Mouse (Mus musculus) lung, postnatal 0 days (tissue): ENCODE data around the gene Slc18b1. TPM values are rescaled to one million over a fixed set of nuclear protein-coding genes. Genes with fewer than 3 reads are reported as not detected.

ENCODE experiments used
- ATAC-seq: fragments of 200-750 bp; cut with Nextera tagmentation; 2 replicates; pipeline ENCODE4 v1.8.0; 2017; ENCODE audit warnings: moderate library complexity
- DNase-seq: peaks from one replicate; pipeline ENCODE4 v3.0.0-alpha.2; 2016; ENCODE audit warnings: low spot score
- H3K27ac ChIP-seq: fragments of 300-500 bp; sonication (generic); 2 replicates; pipeline ENCODE4 v1.5.1; 2014; ENCODE audit warnings: antibody characterized with exemption, mild to moderate bottlenecking, low read length, mixed read lengths
- H3K27me3 ChIP-seq: fragments of 300-500 bp; sonication (generic); replicated peaks from 2 replicates; pipeline ENCODE4 v1.6.1; 2014; ENCODE audit warnings: low read length, mixed read lengths; ENCODE audit not compliant: insufficient read depth
- H3K36me3 ChIP-seq: fragments of 300-500 bp; sonication (generic); 2 replicates; pipeline ENCODE4 v1.6.1; 2014; ENCODE audit warnings: low read length, mixed read lengths; ENCODE audit not compliant: insufficient read depth
- H3K4me1 ChIP-seq: fragments of 300-500 bp; sonication (generic); 2 replicates; pipeline ENCODE4 v1.6.1; 2014; ENCODE audit warnings: antibody characterized with exemption, low read depth, low read length, mixed read lengths; ENCODE audit not compliant: insufficient read depth
- H3K4me2 ChIP-seq: fragments of 300-500 bp; sonication (generic); replicated peaks from 2 replicates; pipeline ENCODE4 v1.6.1; 2014; ENCODE audit warnings: low read depth, mild to moderate bottlenecking, low read length, moderate library complexity, mixed read lengths
- H3K4me3 ChIP-seq: fragments of 300-500 bp; sonication (generic); 2 replicates; pipeline ENCODE4 v1.5.1; 2014; ENCODE audit warnings: low read depth, low read length
- H3K9ac ChIP-seq: fragments of 300-500 bp; sonication (generic); replicated peaks from 2 replicates; pipeline ENCODE4 v1.6.1; 2014; ENCODE audit warnings: low read depth, mild to moderate bottlenecking
- H3K9me3 ChIP-seq: fragments of 300-500 bp; sonication (generic); 2 replicates; pipeline ENCODE4 v1.6.1; 2016; ENCODE audit warnings: low read length, mixed read lengths
- CTCF ChIP-seq: IDR thresholded peaks from 2 replicates; pipeline ENCODE4 v1.5.1; 2016; ENCODE audit warnings: antibody characterized with exemption, mild to moderate bottlenecking
- EP300 ChIP-seq: IDR thresholded peaks from 2 replicates; pipeline ENCODE4 v1.6.1; 2016; ENCODE audit warnings: antibody characterized with exemption, mild to moderate bottlenecking, control low read depth
- WGBS: fragments of 180-500 bp; shearing (Covaris S2); extraction: QIAGEN DNeasy Blood & Tissue Kit; methylation state at CpG from one replicate; pipeline ENCODE4 v1.1.7; 2014; 5-methylcytosine and 5-hydroxymethylcytosine counted together
- polyA plus RNA-seq: library from polyadenylated mRNA; unstranded; fragments of >200 nt; fragmentation: Nextera tagmentation; extraction: Ambion mirVana; gene quantifications from 2 replicates; pipeline ENCODE4 v1.2.1, GENCODE M21; 2015

Gene Slc18b1
- polyA plus RNA-seq, 1 experiment from 2014 or later, result 8.3 TPM

DNA sequence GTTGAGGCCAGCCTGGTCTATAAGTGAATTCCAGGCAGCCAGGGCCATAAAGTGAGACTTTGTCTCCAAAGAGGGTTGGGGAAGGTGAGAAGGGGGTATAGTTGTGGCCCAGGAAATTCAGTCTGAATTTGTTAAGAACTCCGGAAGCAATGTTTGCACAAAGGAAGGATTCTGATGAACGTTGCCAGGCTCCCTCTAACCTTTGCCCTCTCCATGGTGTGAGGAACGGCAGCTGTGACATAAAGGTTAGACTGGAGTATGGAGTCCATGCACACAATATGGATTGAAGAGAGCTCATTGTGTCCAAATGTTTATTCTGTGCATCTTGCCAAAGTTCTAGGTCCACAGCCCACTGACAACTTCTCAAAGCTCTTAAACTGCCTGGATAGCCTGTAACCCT is 3.1 kb downstream of the Slc18b1 start:
- DNase-seq (no peak), ATAC-seq (no peak)
- Histone ChIP-seq H3K4me3 (no peak overlapping the region), H3K27me3 (no peaks in the 10 kb centered on the region), H3K4me1 (0 out of 2 replicates have a peak, but pooled peaks cover 5% of the 10 kb centered on the region), H3K9me3 (no peaks in the 10 kb centered on the region), H3K27ac (no peak overlapping the region), H3K36me3 (0 out of 2 replicates have a peak, but pooled peaks cover 16% of the 10 kb centered on the region), H3K4me2 (no peak overlapping the region), H3K9ac (no peak overlapping the region)
- WGBS, result 21% methylated on average over 3 of the region's 3 CpGs
- TF ChIP-seq EP300 (no peak), CTCF (no peak)

DNA sequence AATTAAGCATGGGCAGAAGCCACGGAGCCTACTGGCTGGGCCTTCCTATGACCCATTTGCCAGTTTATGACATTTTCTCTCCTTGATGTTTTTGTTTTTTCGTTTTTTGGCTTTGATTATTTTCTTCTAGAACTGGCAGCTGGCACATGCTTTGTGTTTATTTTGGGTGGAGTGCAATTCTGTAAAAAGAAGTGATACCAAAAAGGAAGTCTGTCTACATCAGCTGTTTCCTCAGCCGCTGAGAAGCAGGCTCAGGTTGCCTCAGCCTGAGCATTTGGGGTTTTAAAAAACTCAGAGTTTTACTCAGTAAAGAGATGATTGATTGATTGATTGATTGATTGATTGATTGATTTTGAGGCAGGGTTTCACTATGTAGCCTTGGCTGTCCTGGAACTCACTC is 6.1 kb downstream of the Slc18b1 start:
- H3K9ac ChIP-seq, result no peak overlapping the region
- DNase-seq, result no peak
- no peak for TF ChIP-seq CTCF
- no peak for TF ChIP-seq EP300

DNA sequence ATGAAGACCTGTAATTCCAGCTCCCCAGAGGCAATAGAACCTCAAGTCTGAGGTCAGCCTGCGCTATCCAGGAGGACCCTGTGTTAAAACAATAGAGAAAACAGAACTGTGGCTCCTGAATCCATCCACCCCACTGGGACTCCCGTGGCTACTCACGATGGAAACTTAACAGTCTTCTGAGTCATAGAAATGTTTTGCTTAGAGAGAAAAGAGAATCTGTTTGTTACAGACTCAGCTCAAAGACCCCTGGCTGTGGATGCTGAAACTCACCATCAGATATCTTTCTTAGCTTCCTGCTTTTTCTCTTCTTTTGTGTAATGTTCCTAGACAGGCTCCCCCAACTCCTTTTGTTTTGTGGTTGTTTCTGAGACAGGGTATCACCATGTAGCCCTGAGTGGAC is 7.9 kb downstream of the Slc18b1 start:
- Histone ChIP-seq H3K4me3 (no peak overlapping the region), H3K4me2 (no peak overlapping the region), H3K9me3 (no peaks in the 10 kb centered on the region), H3K36me3 (0 out of 2 replicates have a peak, but pooled peaks cover 23% of the 10 kb centered on the region), H3K4me1 (0 out of 2 replicates have a peak, but pooled peaks cover 4% of the 10 kb centered on the region), H3K27me3 (no peaks in the 10 kb centered on the region), H3K9ac (no peak overlapping the region), H3K27ac (no peak overlapping the region)
- TF ChIP-seq CTCF (no peak), EP300 (no peak)
- WGBS, result 82% methylated on average over 3 of the region's 3 CpGs
- no peak for DNase-seq
- ATAC-seq, result no peak

More for the DNA sequence above, 6.1 kb downstream of the Slc18b1 start:
- ATAC-seq, result no peak
- Histone ChIP-seq H3K27me3 (no peaks in the 10 kb centered on the region), H3K4me1 (0 out of 2 replicates have a peak, but pooled peaks cover 5% of the 10 kb centered on the region), H3K36me3 (0 out of 2 replicates have a peak, but pooled peaks cover 19% of the 10 kb centered on the region), H3K27ac (no peak overlapping the region), H3K4me3 (no peak overlapping the region), H3K9me3 (no peaks in the 10 kb centered on the region), H3K4me2 (no peak overlapping the region)
- 34% methylated on average over 3 of the region's 3 CpGs for WGBS

DNA sequence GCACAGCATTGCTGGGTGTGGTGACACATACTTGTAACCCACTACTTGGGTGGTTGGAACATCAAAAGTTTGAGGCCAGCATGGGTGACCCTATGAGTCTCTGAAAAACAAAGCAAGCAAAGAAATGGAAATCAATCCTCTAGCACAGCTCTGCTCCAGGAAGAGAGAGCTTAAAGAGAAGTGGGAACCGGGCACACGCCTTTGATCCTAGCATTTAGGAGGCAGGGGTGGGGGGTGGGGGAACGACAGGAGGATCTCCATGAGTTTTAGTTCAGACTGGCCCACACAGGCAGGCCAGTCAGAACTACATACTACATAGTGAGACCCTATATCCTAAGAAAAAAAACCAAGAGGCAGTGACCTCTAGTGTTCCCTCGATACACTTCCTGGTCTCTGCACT is 9.4 kb downstream of the Slc18b1 start:
- 46% methylated on average over 4 of the region's 4 CpGs for whole genome bisulfite sequencing
- Histone ChIP-seq H3K9ac (no peak overlapping the region), H3K36me3 (0 out of 2 replicates have a peak, but pooled peaks cover 23% of the 10 kb centered on the region)

DNA sequence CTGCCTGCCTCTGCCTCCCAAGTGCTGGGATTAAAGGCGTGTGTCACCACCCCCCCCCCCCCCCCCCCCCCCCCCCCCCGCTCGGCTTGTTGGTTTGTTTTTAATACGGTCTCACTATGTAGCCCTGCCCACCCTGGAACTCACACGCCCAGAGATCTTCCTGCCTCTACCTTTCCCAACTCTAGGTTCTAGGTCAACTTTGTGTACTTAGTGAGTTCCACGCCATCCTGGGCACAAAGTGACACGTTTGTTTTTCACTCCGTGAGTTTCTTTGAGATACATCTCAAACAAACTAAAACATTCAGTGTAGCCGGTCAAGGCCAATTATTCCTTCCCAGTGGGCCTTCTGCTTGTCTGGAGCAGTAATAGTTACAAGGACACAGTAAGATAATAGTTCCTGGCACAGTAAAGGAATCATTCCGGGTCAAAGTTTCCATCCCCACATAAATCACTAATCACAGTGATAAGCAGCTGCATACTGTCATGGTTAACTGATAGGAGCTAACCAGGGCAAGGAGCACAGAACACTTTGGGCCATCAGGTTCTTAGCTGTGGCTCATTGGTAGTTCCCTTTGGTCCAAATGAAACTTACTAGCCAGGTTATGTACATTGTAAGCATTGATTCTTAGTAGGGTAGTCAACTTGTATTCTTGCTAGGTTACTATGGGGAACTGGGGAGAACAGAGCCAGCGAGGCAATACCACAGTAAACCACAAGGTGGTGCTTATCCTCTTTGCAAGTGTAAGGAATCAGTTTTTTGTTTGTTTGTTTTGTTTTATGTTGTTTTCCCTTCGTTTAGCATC is 15.1 kb downstream of the Slc18b1 start:
- H3K36me3 ChIP-seq, result 0 out of 2 replicates have a peak, but pooled peaks cover 7% of the 10 kb centered on the region
- 55% methylated on average over 8 of the region's 12 CpGs for WGBS
- no peak overlapping the region for H3K9ac ChIP-seq
- no peak for ATAC-seq
- H3K27me3 ChIP-seq, result no peaks in the 10 kb centered on the region
- TF ChIP-seq CTCF, result peak; percentile 89
- TF ChIP-seq EP300, result no peak
- no peak overlapping the region for H3K4me3 ChIP-seq
- H3K4me2 ChIP-seq, result no peak overlapping the region
- H3K27ac ChIP-seq, result no peak overlapping the region
- no peaks in the 10 kb centered on the region for H3K4me1 ChIP-seq
- no peaks in the 10 kb centered on the region for H3K9me3 ChIP-seq
- DNase-seq, result peak; percentile 64

More for the DNA sequence above, 9.4 kb downstream of the Slc18b1 start:
- ATAC-seq (no peak), DNase-seq (no peak)
- no peaks in the 10 kb centered on the region for H3K4me1 ChIP-seq
- no peaks in the 10 kb centered on the region for H3K9me3 ChIP-seq
- TF ChIP-seq CTCF (no peak), EP300 (no peak)
- H3K27me3 ChIP-seq, result no peaks in the 10 kb centered on the region
- no peak overlapping the region for H3K4me3 ChIP-seq
- H3K27ac ChIP-seq, result no peak overlapping the region
- no peak overlapping the region for H3K4me2 ChIP-seq

DNA sequence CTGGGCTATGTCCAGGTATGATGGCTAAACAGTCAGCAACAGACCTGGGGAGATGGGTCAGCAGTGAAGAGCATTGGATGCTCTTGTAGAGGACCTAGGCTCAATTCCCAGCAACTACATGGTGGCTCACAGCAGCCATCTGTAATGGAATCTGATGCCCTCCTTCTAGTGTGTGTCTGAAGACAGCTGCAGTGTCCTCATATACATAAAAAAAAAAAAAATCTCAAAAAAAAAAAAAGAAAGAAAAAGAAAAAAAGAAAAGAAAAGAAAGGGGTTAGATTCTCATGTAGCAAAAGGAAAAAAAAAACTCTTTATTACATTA is 15.6 kb downstream of the Slc18b1 start:
- no peaks in the 10 kb centered on the region for H3K27me3 ChIP-seq
- DNase-seq, result no peak
- no peaks in the 10 kb centered on the region for H3K9me3 ChIP-seq
- ATAC-seq, result no peak
- H3K4me1 ChIP-seq, result no peaks in the 10 kb centered on the region
- no peak overlapping the region for H3K4me2 ChIP-seq
- no peak overlapping the region for H3K27ac ChIP-seq
- 0 out of 2 replicates have a peak, but pooled peaks cover 7% of the 10 kb centered on the region for H3K36me3 ChIP-seq
- no peak for TF ChIP-seq CTCF
- no peak for TF ChIP-seq EP300
- no peak overlapping the region for H3K9ac ChIP-seq
- H3K4me3 ChIP-seq, result no peak overlapping the region
